Mouse (Mus musculus) thymus, adult 18-20 months (tissue): ENCODE data around the gene Hagh.

Experiments used
- DNase-seq, 2 experiments: peaks; one replicate each; pipeline ENCODE4 v3.0.0; 2022; ENCODE audit warnings: mixed read lengths in 2 of 2

The Hagh gene

GRCm38 (mm10) chr17:24839842-24840241, at the start of gene Hagh:
Gene Hagh, plus strand, starts transcription at chr17:24840143.
- DNase-seq: no peak

GRCm38 (mm10) chr17:24792190-24792589, 47.8 kb upstream of the Hagh start:
- DNase-seq: no peak

- no peak for DNase-seq
Measured at GRCm38 (mm10) chr17:24794791-24795190, 45.2 kb upstream of the Hagh start.

- DNase-seq: no peak
Measured at GRCm38 (mm10) chr17:24796969-24797368, 43.0 kb upstream of the Hagh start.

GRCm38 (mm10) chr17:24798229-24798628, 41.7 kb upstream of the Hagh start:
- DNase-seq: no peak

- no peak for DNase-seq
Measured at GRCm38 (mm10) chr17:24799476-24799875, 40.5 kb upstream of the Hagh start.

- no peak for DNase-seq
Measured at GRCm38 (mm10) chr17:24800524-24800923, 39.4 kb upstream of the Hagh start.

GRCm38 (mm10) chr17:24803952-24804951, 35.7 kb upstream of the Hagh start, which contains the start of gene Meiob:
Gene Meiob, plus strand, starts transcription at chr17:24804289.
- DNase-seq: peak; percentile 48 to 59

- no peak for DNase-seq
Measured at GRCm38 (mm10) chr17:24811211-24811610, 28.7 kb upstream of the Hagh start.

GRCm38 (mm10) chr17:24812215-24812614, 27.7 kb upstream of the Hagh start:
- no peak for DNase-seq

- DNase-seq: no peak
Measured at GRCm38 (mm10) chr17:24815256-24815655, 24.7 kb upstream of the Hagh start.

- no peak for DNase-seq
Measured at GRCm38 (mm10) chr17:24817503-24817902, 22.4 kb upstream of the Hagh start.

- no peak for DNase-seq
Measured at GRCm38 (mm10) chr17:24818172-24818571, 21.8 kb upstream of the Hagh start.

- DNase-seq: no peak
Measured at GRCm38 (mm10) chr17:24819469-24819868, 20.5 kb upstream of the Hagh start.

- no peak for DNase-seq
Measured at GRCm38 (mm10) chr17:24821351-24822280, 18.3 kb upstream of the Hagh start.

GRCm38 (mm10) chr17:24840341-24840740, 398 bp downstream of the Hagh start:
- DNase-seq: no peak

- no peak for DNase-seq
Measured at GRCm38 (mm10) chr17:24841133-24841532, 1.2 kb downstream of the Hagh start.

- no peak for DNase-seq
Measured at GRCm38 (mm10) chr17:24842631-24843030, 2.7 kb downstream of the Hagh start.

GRCm38 (mm10) chr17:24844525-24844924, 4.6 kb downstream of the Hagh start:
- no peak for DNase-seq

GRCm38 (mm10) chr17:24847386-24847785, 7.4 kb downstream of the Hagh start:
- DNase-seq: no peak

- DNase-seq: no peak
Measured at GRCm38 (mm10) chr17:24848600-24849031, 8.7 kb downstream of the Hagh start.

- no peak for DNase-seq
Measured at GRCm38 (mm10) chr17:24849733-24850064, 9.8 kb downstream of the Hagh start.

- DNase-seq: peak; percentile 93 to 96
Measured at GRCm38 (mm10) chr17:24850065-24850772, 10.3 kb downstream of the Hagh start, which contains the start of gene Fahd1. Gene Fahd1, minus strand, starts transcription at chr17:24850364.
